Mouse (Mus musculus) embryonic fibroblast, embryonic 13.5 days (primary cell): ENCODE data around the gene Relb.

Source experiments
- CTCF ChIP-seq: IDR thresholded peaks from 2 replicates; pipeline ENCODE4 v1.5.1; 2011; ENCODE audit warnings: mild to moderate bottlenecking, control low read depth, low read length, moderate library complexity, borderline replicate concordance; ENCODE audit not compliant: insufficient read depth
- POLR2A ChIP-seq: IDR thresholded peaks from 2 replicates; pipeline ENCODE4 v1.6.1; 2011; ENCODE audit warnings: low read depth, mild to moderate bottlenecking, control low read depth, low read length, moderate library complexity

- TF ChIP-seq CTCF = no peak
- no peak for TF ChIP-seq POLR2A
Observed at GRCm38 (mm10) chr7:19635074-19635827, 6.0 kb upstream of the Relb start.
